Mouse (Mus musculus): ENCODE measurements around the gene Tgfa.

- TF ChIP-seq CTCF (IDR thresholded peaks at IDR 0.05; ENCODE audit: low read depth, low read length) (no peak), POLR2A (IDR thresholded peaks at IDR 0.05; ENCODE audit: borderline replicate concordance, low read depth, low read length) (no peak)
These were observed at the start of gene Tgfa for GRCm38 (mm10) chr6:86194941-86195932.

Data from bone marrow macrophage, adult 2 months (primary cell).